ENCODE assay signal across 15 mouse cellular contexts in the genomic region with DNA sequence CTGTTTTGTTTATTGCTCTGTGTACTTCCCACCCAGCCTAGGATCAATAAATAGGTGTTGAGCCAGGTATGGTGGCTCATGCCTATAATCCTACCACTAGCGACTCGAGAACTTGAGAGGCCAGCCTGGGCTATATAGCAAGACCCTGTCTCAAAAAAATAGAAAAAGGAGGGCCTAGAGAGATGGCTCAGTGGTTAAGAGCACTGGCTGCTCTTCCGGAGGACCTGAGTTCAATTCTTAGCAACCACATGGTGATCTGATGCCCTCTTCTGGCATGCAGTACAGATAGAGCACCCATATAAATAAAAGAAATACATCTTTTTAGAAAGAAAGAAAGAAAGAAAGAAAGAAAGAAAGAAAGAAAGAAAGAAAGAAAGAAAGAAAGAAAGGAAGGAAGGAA. TPM values are rescaled to one million over a fixed set of nuclear protein-coding genes. Genes with fewer than 3 reads are reported as not detected.
A peak's percentile ranks its signal among the peaks of the same experiment; 100 is the strongest.
DNase-seq lines count a peak whose midpoint lies in the region; ATAC-seq and TF ChIP-seq lines count a peak whose summit lies in the region.
"Had no signal": no experiment of that assay in that cellular context is flagged by ENCODE, and none has a peak within 500 bp of the region (broad histone marks: within the 10 kb centered on the region; RNA-seq: fewer than 3 reads in every experiment).

No protein-coding gene starts in this region.

- H3K27me3 ChIP-seq in heart, adult 2 months (ENCODE audit: control insufficient read depth, insufficient read depth, low read length), result no peaks in the 10 kb centered on the region
- H3K27me3 ChIP-seq in lung, postnatal 0 days (replicated peaks; ENCODE audit: insufficient read depth, low read length), result no peaks in the 10 kb centered on the region

- no peak overlapping the region for H3K9ac ChIP-seq in heart, adult 2 months (ENCODE audit: low read depth, low read length)
- no peak overlapping the region for H3K9ac ChIP-seq in lung, postnatal 0 days (replicated peaks; ENCODE audit: low read depth)
- H3K9ac ChIP-seq: lung, embryonic 14.5 days had no signal

- DNase-seq in heart, adult 2 months, result no peak
- no peak for DNase-seq in heart, postnatal 25 days (ENCODE audit: low spot score)
- no peak for DNase-seq in lung, postnatal 0 days (ENCODE audit: low spot score)
- DNase-seq in lung, postnatal 14 days, result no peak
- no peak for DNase-seq in adrenal gland, postnatal 14 days
- DNase-seq: cerebellum, postnatal 25 days; kidney, adult 2 months; lung, embryonic 14.5 days had no signal

- H3K4me1 ChIP-seq in heart, adult 2 months (ENCODE audit: control insufficient read depth, insufficient read depth, low read length), result peaks cover 10% of the 10 kb centered on the region
- no peaks in the 10 kb centered on the region; the same call in 1 of the 2 replicates for H3K4me1 ChIP-seq in lung, postnatal 0 days (ENCODE audit: insufficient read depth, low read depth, low read length)

- H3K4me2 ChIP-seq in lung, postnatal 0 days (replicated peaks; ENCODE audit: low read depth, low read length), result no peak overlapping the region

- no peaks in the 10 kb centered on the region for H3K79me2 ChIP-seq in heart, adult 2 months (replicated peaks; ENCODE audit: control insufficient read depth, insufficient read depth, low read length)
- peaks cover 22% of the 10 kb centered on the region for H3K79me2 ChIP-seq in macrophage (ENCODE audit: inconsistent target)

- peak overlapping the region; percentile 47 for H3K27ac ChIP-seq in heart, adult 2 months
- 0 out of 2 replicates have a peak overlapping the region, but pooled peaks have one; percentile 22 for H3K27ac ChIP-seq in lung, postnatal 0 days (ENCODE audit: low read length)
- H3K27ac ChIP-seq in macrophage, result peak overlapping the region; percentile 56

- no peak for ATAC-seq in lung, postnatal 0 days
- peak; percentile 50 for ATAC-seq in CD4-positive, CD25-positive, alpha-beta regulatory T cell, adult 4 months
- no peak for ATAC-seq in cerebellum, adult (ENCODE audit: insufficient number of reproducible peaks, low FRiP score, low TSS enrichment)

- H3K9me3 ChIP-seq in lung, postnatal 0 days (ENCODE audit: low read length), result no peaks in the 10 kb centered on the region
- H3K9me3 ChIP-seq: heart, embryonic 12.5 days had no signal

- no peak overlapping the region for H3K4me3 ChIP-seq in heart, adult 2 months
- no peak overlapping the region for H3K4me3 ChIP-seq in lung, postnatal 0 days (ENCODE audit: low read depth, low read length)
- H3K4me3 ChIP-seq in macrophage (ENCODE audit: inconsistent target), result no peak overlapping the region
- H3K4me3 ChIP-seq: heart, embryonic 12.5 days had no signal

- intact Hi-C loops in heart, adult 2 months (cut with DNase I), result loop anchor here (5.0 kb wide), 2 partner anchors 76 to 106 kb away; a partner anchor contains a TSS
- intact Hi-C loops in heart, postnatal 25 days (cut with DNase I), result loop anchor here (5.0 kb wide), 1 partner anchor 36 kb away; no protein-coding TSS in a partner anchor

- TF ChIP-seq POLR2A in heart, adult 2 months (IDR thresholded peaks at IDR 0.05; ENCODE audit: insufficient read depth, low read depth, low read length), result no peak

- TF ChIP-seq EP300 in heart, adult 2 months (IDR thresholded peaks at IDR 0.05; ENCODE audit: insufficient read depth, low read depth, low read length), result no peak
- TF ChIP-seq EP300 in lung, postnatal 0 days (IDR thresholded peaks at IDR 0.05), result no peak

- 55% methylated on average over 3 of the region's 3 CpGs for WGBS in heart, adult 2 months
- WGBS in lung, postnatal 0 days, result 57% methylated on average over 3 of the region's 3 CpGs
- 24% methylated on average over 3 of the region's 3 CpGs for WGBS in macrophage (ENCODE audit: missing documents)

- H3K36me3 ChIP-seq in heart, adult 2 months (ENCODE audit: control insufficient read depth, insufficient read depth, low read length), result no peaks in the 10 kb centered on the region
- H3K36me3 ChIP-seq in lung, postnatal 0 days (ENCODE audit: insufficient read depth, low read length), result no peaks in the 10 kb centered on the region
- 0 out of 2 replicates have a peak, but pooled peaks cover 1% of the 10 kb centered on the region for H3K36me3 ChIP-seq in macrophage (ENCODE audit: inconsistent target)

- TF ChIP-seq CTCF in heart, adult 2 months (IDR thresholded peaks at IDR 0.05), result peak; percentile 35
- peak; percentile 28; the same call in 1 of the 2 replicates for TF ChIP-seq CTCF in lung, postnatal 0 days (IDR thresholded peaks at IDR 0.05)

RNA-seq across cellular contexts. Expression of a gene that starts 1.7 kb away (rescaled TPM):
- 1 to 10 TPM; 4.1 to 4.4 TPM for total RNA-seq in heart, adult 2 months (2021)
- polyA plus RNA-seq in heart, adult 2 months (2012; rRNA removed), result 13.5 and 13.9 TPM in 2 replicates
- total RNA-seq in heart, postnatal 25 days (2021), result 1 to 10 TPM; 5.3 to 5.8 TPM
- 14.1 and 14.3 TPM in 2 replicates for polyA plus RNA-seq in lung, postnatal 0 days (2015; fragmentation: Nextera tagmentation; extraction: Ambion mirVana)
- 10 to 100 TPM; 63.6 to 83.6 TPM for polyA plus RNA-seq in CD4-positive, CD25-positive, alpha-beta regulatory T cell, adult 4 months (2017; shearing (Covaris generic))
- 10 to 100 TPM; 15.7 to 94.0 (median 36.0) TPM for total RNA-seq in macrophage (2018; cell fraction: chromatin; rRNA removed)
- total RNA-seq in macrophage (2018; cell fraction: cytosol; rRNA removed), result 10 to 100 TPM; 11.6 to 24.5 (median 21.0) TPM
- 10 to 100 TPM; 15.3 to 66.7 (median 30.6) TPM for total RNA-seq in macrophage (2018; cell fraction: nucleus; rRNA removed)
- 16.0 to 22.9 TPM (median 16.7 TPM) in 3 replicates for polyA plus RNA-seq in macrophage (2018)
- 8.2 and 10.7 TPM in 2 replicates for total RNA-seq in adrenal gland, postnatal 14 days (2021)

RNA-seq across cellular contexts. Expression of a gene that starts 10.9 kb away (rescaled TPM):
- total RNA-seq in heart, adult 2 months (2021), result 1 to 10 TPM in 1 of 2 experiments, under 1 TPM in 1; 0.55 to 1.0 TPM
- 2.8 and 5.4 TPM in 2 replicates for polyA plus RNA-seq in heart, adult 2 months (2012; rRNA removed)
- total RNA-seq in heart, postnatal 25 days (2021), result 1 to 10 TPM in 1 of 2 experiments, under 1 TPM in 1; 0.94 to 2.0 TPM
- polyA plus RNA-seq in lung, postnatal 0 days (2015; fragmentation: Nextera tagmentation; extraction: Ambion mirVana), result 7.6 and 8.0 TPM in 2 replicates
- 10 to 100 TPM; 35.0 to 46.5 TPM for polyA plus RNA-seq in CD4-positive, CD25-positive, alpha-beta regulatory T cell, adult 4 months (2017; shearing (Covaris generic))
- 100 to 1,000 TPM in 2 of 26 experiments, 10 to 100 TPM in 8, 1 to 10 TPM in 8, under 1 TPM in 7, not detected in 1; 0.30 to 176 (median 4.0) TPM for total RNA-seq in macrophage (2018; cell fraction: chromatin; rRNA removed)
- 10 to 100 TPM in 4 of 26 experiments, 1 to 10 TPM in 4, under 1 TPM in 14, not detected in 4; 0.07 to 29.5 (median 0.49) TPM for total RNA-seq in macrophage (2018; cell fraction: cytosol; rRNA removed)
- 100 to 1,000 TPM in 3 of 26 experiments, 10 to 100 TPM in 6, 1 to 10 TPM in 12, under 1 TPM in 4, not detected in 1; 0.50 to 126 (median 5.6) TPM for total RNA-seq in macrophage (2018; cell fraction: nucleus; rRNA removed)
- polyA plus RNA-seq in macrophage (2018), result 0.10 to 0.21 TPM (median 0.17 TPM) in 3 replicates
- total RNA-seq in adrenal gland, postnatal 14 days (2021), result 10.8 and 16.3 TPM in 2 replicates

RNA-seq across cellular contexts. Expression of a gene that starts 11.0 kb away (rescaled TPM):
- total RNA-seq in heart, adult 2 months (2021), result not detected
- polyA plus RNA-seq in heart, adult 2 months (2012; rRNA removed), result 15.3 TPM in 1 of 2 replicates, not detected in the other
- total RNA-seq in heart, postnatal 25 days (2021), result not detected
- polyA plus RNA-seq in lung, postnatal 0 days (2015; fragmentation: Nextera tagmentation; extraction: Ambion mirVana), result not detected in 2 replicates
- not detected for polyA plus RNA-seq in CD4-positive, CD25-positive, alpha-beta regulatory T cell, adult 4 months (2017; shearing (Covaris generic))
- total RNA-seq in macrophage (2018; cell fraction: chromatin; rRNA removed), result not detected
- under 1 TPM in 1 of 26 experiments, not detected in 25; 0.74 TPM for total RNA-seq in macrophage (2018; cell fraction: cytosol; rRNA removed)
- total RNA-seq in macrophage (2018; cell fraction: nucleus; rRNA removed), result not detected
- polyA plus RNA-seq in macrophage (2018), result not detected in 3 replicates
- not detected in 2 replicates for total RNA-seq in adrenal gland, postnatal 14 days (2021)
- total RNA-seq: layer of hippocampus, postnatal 25 days had no signal
- polyA plus RNA-seq: brain, embryonic 14.5 days; heart, embryonic 12.5 days; lung, embryonic 14.5 days; stomach, embryonic 16.5 days had no signal

RNA-seq across cellular contexts. Expression of a gene that starts 11.3 kb away (rescaled TPM):
- total RNA-seq in heart, adult 2 months (2021), result 100 to 1,000 TPM; 272 to 313 TPM
- polyA plus RNA-seq in heart, adult 2 months (2012; rRNA removed), result 406 and 497 TPM in 2 replicates
- total RNA-seq in heart, postnatal 25 days (2021), result 100 to 1,000 TPM; 337 TPM
- 619 and 631 TPM in 2 replicates for polyA plus RNA-seq in lung, postnatal 0 days (2015; fragmentation: Nextera tagmentation; extraction: Ambion mirVana)
- 100 to 1,000 TPM; 835 to 936 TPM for polyA plus RNA-seq in CD4-positive, CD25-positive, alpha-beta regulatory T cell, adult 4 months (2017; shearing (Covaris generic))
- total RNA-seq in macrophage (2018; cell fraction: chromatin; rRNA removed), result 100 to 1,000 TPM in 4 of 26 experiments, 10 to 100 TPM in 22; 18.3 to 159 (median 72.4) TPM
- total RNA-seq in macrophage (2018; cell fraction: cytosol; rRNA removed), result 100 to 1,000 TPM; 243 to 343 (median 284) TPM
- 100 to 1,000 TPM in 11 of 26 experiments, 10 to 100 TPM in 15; 34.9 to 158 (median 91.0) TPM for total RNA-seq in macrophage (2018; cell fraction: nucleus; rRNA removed)
- polyA plus RNA-seq in macrophage (2018), result 375 to 413 TPM (median 395 TPM) in 3 replicates
- total RNA-seq in adrenal gland, postnatal 14 days (2021), result 369 and 402 TPM in 2 replicates

RNA-seq across cellular contexts. Expression of a gene that starts 12.1 kb away (rescaled TPM):
- 10 to 100 TPM; 12.4 to 14.4 TPM for total RNA-seq in heart, adult 2 months (2021)
- 13.7 and 15.8 TPM in 2 replicates for polyA plus RNA-seq in heart, adult 2 months (2012; rRNA removed)
- total RNA-seq in heart, postnatal 25 days (2021), result 1 to 10 TPM; 9.2 to 9.3 TPM
- 3.9 and 4.5 TPM in 2 replicates for polyA plus RNA-seq in lung, postnatal 0 days (2015; fragmentation: Nextera tagmentation; extraction: Ambion mirVana)
- 100 to 1,000 TPM; 594 to 924 TPM for polyA plus RNA-seq in CD4-positive, CD25-positive, alpha-beta regulatory T cell, adult 4 months (2017; shearing (Covaris generic))
- total RNA-seq in macrophage (2018; cell fraction: chromatin; rRNA removed), result 1 to 10 TPM in 17 of 26 experiments, under 1 TPM in 8, not detected in 1; 0.29 to 2.9 (median 1.2) TPM
- total RNA-seq in macrophage (2018; cell fraction: cytosol; rRNA removed), result under 1 TPM in 20 of 26 experiments, not detected in 6; 0.09 to 0.78 (median 0.29) TPM
- 1 to 10 TPM in 11 of 26 experiments, under 1 TPM in 13, not detected in 2; 0.29 to 2.9 (median 0.95) TPM for total RNA-seq in macrophage (2018; cell fraction: nucleus; rRNA removed)
- 0.25 to 0.60 TPM (median 0.41 TPM) in 3 replicates for polyA plus RNA-seq in macrophage (2018)
- 1.9 and 15.1 TPM in 2 replicates for total RNA-seq in adrenal gland, postnatal 14 days (2021)
